Mouse (Mus musculus): ENCODE measurements at regions not wholly inside any gene's neighbourhood (a gene's known extent, or its start where the extent isn't known, plus 50 kb on each side); places are given as distances from the start of the nearest gene placed in this dataset.

DNA sequence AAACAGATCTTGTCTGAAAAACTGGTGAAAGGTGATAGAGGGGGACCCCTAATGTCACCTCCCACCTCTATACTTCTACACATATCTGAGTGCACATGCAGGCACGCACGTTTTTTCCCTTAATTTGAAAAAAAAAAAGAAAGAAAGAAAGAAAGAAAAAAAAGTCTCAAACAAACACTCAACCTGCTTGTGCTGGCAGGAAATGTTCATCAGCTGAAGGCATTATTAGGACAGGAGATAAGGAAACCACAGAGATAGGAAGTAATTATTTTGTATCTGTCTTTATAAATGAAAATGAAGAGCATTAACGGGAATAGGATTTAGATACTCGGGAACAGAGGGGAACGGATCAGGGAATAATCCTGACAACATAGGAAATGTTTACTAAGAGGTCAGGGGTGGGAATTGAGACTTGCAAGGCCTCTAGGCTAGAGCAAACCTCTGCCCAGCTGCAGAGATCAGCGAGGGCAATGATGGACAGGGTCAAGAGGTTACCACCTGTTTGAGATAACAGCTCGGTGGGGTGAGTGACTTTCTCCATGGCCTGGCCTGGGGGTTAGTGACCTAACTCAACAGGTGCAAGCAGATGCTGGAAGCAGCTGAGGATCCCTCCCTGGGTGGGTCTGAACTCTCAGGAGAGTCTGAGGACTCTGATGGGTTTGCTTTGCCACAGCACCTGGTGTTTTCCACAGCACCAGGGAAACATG is 129.7 kb upstream of the Cadm1 start:
- Histone ChIP-seq H3K4me1 (ENCODE audit: control insufficient read depth, insufficient read depth, low read length) (peaks cover 13% of the 10 kb centered on the region), H3K4me2 (no peak overlapping the region), H3K9ac (ENCODE audit: low read length) (no peak overlapping the region), H3K9me3 (ENCODE audit: control insufficient read depth, low read length) (no peaks in the 10 kb centered on the region), H3K27ac (ENCODE audit: low read depth, low read length) (no peak overlapping the region), H3K4me3 (ENCODE audit: low read depth, low read length) (no peak overlapping the region), H3K36me3 (ENCODE audit: control insufficient read depth, insufficient read depth, low read length) (no peaks in the 10 kb centered on the region), H3K27me3 (ENCODE audit: control insufficient read depth, insufficient read depth, low read length) (no peaks in the 10 kb centered on the region; the same call in 1 of the 2 replicates)
- WGBS, result 31% methylated on average over 7 of the region's 7 CpGs
- DNase-seq (ENCODE audit: low spot score, missing footprints) (no peak), ATAC-seq (ENCODE audit: low FRiP score) (no peak)

DNA sequence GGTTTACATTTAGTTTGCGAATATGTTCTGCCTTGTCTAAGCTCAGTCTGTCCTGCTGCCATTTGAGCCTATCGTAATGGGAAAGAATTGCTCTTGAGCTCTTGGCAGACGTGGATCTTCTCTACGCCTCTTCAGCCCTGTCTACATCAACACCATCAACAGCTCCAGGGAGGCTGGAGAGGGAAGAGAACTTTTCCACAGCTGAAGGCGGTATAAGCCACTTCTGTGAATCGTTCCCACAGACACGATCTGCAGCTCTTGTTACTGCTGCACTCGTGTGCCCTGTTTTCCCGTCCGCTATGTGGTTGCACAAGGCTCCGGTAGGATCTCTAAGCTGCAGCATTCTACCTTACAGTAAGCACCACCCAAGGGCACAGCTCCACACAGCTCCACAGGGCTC is 128.5 kb upstream of the Cadm1 start:
- no peaks in the 10 kb centered on the region; the same call in 1 of the 2 replicates for H3K27me3 ChIP-seq (ENCODE audit: control insufficient read depth, insufficient read depth, low read length)
- H3K9ac ChIP-seq (ENCODE audit: low read length), result no peak overlapping the region
- H3K4me3 ChIP-seq (ENCODE audit: low read depth, low read length), result no peak overlapping the region
- no peaks in the 10 kb centered on the region for H3K9me3 ChIP-seq (ENCODE audit: control insufficient read depth, low read length)
- H3K4me2 ChIP-seq, result no peak overlapping the region
- no peak overlapping the region for H3K27ac ChIP-seq (ENCODE audit: low read depth, low read length)
- DNase-seq (ENCODE audit: low spot score, missing footprints) (no peak), ATAC-seq (ENCODE audit: low FRiP score) (no peak)
- 85% methylated on average over 11 of the region's 11 CpGs for WGBS
- no peaks in the 10 kb centered on the region for H3K36me3 ChIP-seq (ENCODE audit: control insufficient read depth, insufficient read depth, low read length)
- peaks cover 13% of the 10 kb centered on the region for H3K4me1 ChIP-seq (ENCODE audit: control insufficient read depth, insufficient read depth, low read length)

DNA sequence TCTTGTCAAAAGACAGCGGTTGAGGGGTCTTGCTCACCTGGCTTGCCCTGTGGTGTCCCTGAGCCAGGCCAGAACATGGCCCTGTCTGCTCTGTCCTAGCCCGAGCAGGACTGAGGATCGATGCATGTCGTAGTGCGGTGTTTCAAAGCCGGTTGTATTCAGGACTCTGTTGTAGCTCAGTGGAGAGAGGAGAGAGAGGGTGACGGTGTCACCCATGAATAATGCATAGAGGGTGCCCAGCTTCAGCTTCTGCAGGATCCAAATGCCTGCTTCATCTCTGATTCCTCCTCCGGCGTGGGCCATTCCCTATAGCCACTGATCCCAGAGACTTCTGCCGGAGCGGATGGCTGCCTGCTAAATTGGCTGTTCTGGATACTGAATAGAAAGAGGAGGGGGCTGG is 126.7 kb upstream of the Cadm1 start:
- Histone ChIP-seq H3K36me3 (ENCODE audit: control insufficient read depth, insufficient read depth, low read length) (no peaks in the 10 kb centered on the region), H3K27ac (ENCODE audit: low read depth, low read length) (no peak overlapping the region), H3K9ac (ENCODE audit: low read length) (0 out of 2 replicates have a peak overlapping the region, but pooled peaks have one; percentile 9), H3K27me3 (ENCODE audit: control insufficient read depth, insufficient read depth, low read length) (no peaks in the 10 kb centered on the region; the same call in none of the 2 replicates), H3K4me3 (ENCODE audit: low read depth, low read length) (no peak overlapping the region), H3K4me1 (ENCODE audit: control insufficient read depth, insufficient read depth, low read length) (peaks cover 13% of the 10 kb centered on the region), H3K4me2 (no peak overlapping the region), H3K9me3 (ENCODE audit: control insufficient read depth, low read length) (no peaks in the 10 kb centered on the region)
- DNase-seq (ENCODE audit: low spot score, missing footprints) (peak; percentile 89), ATAC-seq (ENCODE audit: low FRiP score) (0 out of 2 replicates have a peak, but pooled peaks have one; percentile 22)
- 49% methylated on average over 11 of the region's 11 CpGs for WGBS

DNA sequence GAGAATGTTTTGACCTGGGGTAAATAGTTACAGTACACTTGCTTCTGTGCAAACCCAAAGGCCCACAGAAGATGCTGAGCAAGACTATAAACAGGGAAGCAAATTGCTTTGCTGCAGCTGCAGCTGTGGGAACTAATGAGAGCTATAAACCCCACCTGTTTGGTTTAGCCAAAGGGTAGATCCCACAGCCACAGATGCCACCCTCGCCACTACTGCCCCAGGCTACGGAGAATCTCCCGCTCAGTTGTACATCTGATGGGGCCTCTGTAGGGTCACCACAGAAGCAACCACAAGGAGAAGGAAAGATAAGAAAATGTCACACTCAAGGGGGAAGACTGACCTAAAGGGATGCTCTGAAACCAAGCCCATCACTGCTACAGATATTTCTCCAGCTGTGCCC is 125.2 kb upstream of the Cadm1 start:
- Histone ChIP-seq H3K27ac (ENCODE audit: low read depth, low read length) (no peak overlapping the region), H3K27me3 (ENCODE audit: control insufficient read depth, insufficient read depth, low read length) (peaks cover 5% of the 10 kb centered on the region)
- no peak for DNase-seq (ENCODE audit: low spot score, missing footprints)

DNA sequence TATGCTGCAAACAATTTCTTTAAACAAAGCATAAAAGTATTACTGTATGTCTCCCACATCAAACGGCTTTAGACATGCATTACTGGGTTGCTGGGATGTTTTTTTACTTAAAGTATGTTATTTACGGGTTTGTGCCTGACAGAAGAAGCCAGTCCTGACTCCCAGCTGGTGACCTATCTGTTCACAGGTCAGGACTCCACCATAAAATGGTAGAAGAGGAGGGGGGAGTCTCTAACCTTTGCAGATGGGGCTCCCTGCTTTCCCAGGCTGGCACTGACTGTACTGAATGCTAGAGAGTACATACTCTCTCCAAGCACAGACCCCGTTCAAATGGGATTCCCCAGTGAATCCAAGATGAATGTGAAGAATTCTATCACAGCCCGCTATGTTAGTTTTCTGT is 124.4 kb upstream of the Cadm1 start:
- no peaks in the 10 kb centered on the region for H3K9me3 ChIP-seq (ENCODE audit: control insufficient read depth, low read length)
- H3K9ac ChIP-seq (ENCODE audit: low read length), result no peak overlapping the region
- H3K27ac ChIP-seq (ENCODE audit: low read depth, low read length), result no peak overlapping the region
- H3K4me1 ChIP-seq (ENCODE audit: control insufficient read depth, insufficient read depth, low read length), result peaks cover 11% of the 10 kb centered on the region
- no peak overlapping the region for H3K4me2 ChIP-seq
- ATAC-seq (ENCODE audit: low FRiP score) (no peak), DNase-seq (ENCODE audit: low spot score, missing footprints) (no peak)
- WGBS, result 69% methylated on average over 4 of the region's 4 CpGs
- H3K27me3 ChIP-seq (ENCODE audit: control insufficient read depth, insufficient read depth, low read length), result peaks cover 5% of the 10 kb centered on the region
- H3K4me3 ChIP-seq (ENCODE audit: low read depth, low read length), result no peak overlapping the region
- H3K36me3 ChIP-seq (ENCODE audit: control insufficient read depth, insufficient read depth, low read length), result no peaks in the 10 kb centered on the region

More for the DNA sequence above, 125.2 kb upstream of the Cadm1 start:
- 87% methylated on average over 3 of the region's 3 CpGs for WGBS
- H3K4me3 ChIP-seq (ENCODE audit: low read depth, low read length), result no peak overlapping the region
- no peaks in the 10 kb centered on the region for H3K9me3 ChIP-seq (ENCODE audit: control insufficient read depth, low read length)
- no peak overlapping the region for H3K9ac ChIP-seq (ENCODE audit: low read length)
- no peak for ATAC-seq (ENCODE audit: low FRiP score)
- peaks cover 13% of the 10 kb centered on the region for H3K4me1 ChIP-seq (ENCODE audit: control insufficient read depth, insufficient read depth, low read length)
- no peaks in the 10 kb centered on the region for H3K36me3 ChIP-seq (ENCODE audit: control insufficient read depth, insufficient read depth, low read length)
- H3K4me2 ChIP-seq, result no peak overlapping the region

DNA sequence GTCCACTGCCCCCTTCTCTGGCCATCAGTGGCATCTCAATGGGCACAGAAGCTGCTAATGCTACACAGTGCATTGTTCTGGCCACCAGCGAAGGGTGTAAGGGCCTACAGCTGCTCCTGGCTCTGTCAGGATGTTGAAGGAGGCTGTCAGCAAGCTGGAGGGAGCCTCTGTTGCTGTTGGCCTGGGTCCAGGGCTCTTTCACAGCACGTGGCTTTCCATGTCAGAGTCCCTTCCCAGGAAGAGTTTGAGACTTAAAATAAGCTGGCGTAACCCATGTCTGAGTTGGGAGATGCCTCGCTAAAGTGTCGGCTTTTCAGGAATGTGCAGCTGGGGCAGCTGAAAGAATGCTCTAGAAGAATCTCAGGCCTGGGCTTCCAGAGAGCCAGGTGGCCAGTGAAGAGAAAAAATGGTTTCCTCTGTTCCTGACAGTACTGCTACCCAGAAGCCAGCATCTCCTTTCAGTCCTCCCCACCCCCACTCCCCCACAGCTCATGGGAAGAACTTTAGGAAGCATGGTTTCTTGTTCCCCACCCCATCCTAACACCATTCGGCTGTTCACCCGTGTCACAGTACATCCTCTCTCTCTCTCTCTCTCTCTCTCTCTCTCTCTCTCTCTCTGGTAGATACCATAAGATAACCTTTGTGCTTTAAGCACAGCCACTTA is 122.8 kb upstream of the Cadm1 start:
- H3K4me3 ChIP-seq (ENCODE audit: low read depth, low read length), result no peak overlapping the region
- H3K4me2 ChIP-seq, result no peak overlapping the region
- H3K9me3 ChIP-seq (ENCODE audit: control insufficient read depth, low read length), result no peaks in the 10 kb centered on the region
- DNase-seq (ENCODE audit: low spot score, missing footprints), result no peak
- no peak overlapping the region for H3K27ac ChIP-seq (ENCODE audit: low read depth, low read length)
- WGBS, result 67% methylated on average over 7 of the region's 7 CpGs
- no peaks in the 10 kb centered on the region for H3K36me3 ChIP-seq (ENCODE audit: control insufficient read depth, insufficient read depth, low read length)
- peaks cover 9% of the 10 kb centered on the region for H3K4me1 ChIP-seq (ENCODE audit: control insufficient read depth, insufficient read depth, low read length)
- ATAC-seq (ENCODE audit: low FRiP score), result no peak
- H3K27me3 ChIP-seq (ENCODE audit: control insufficient read depth, insufficient read depth, low read length), result peaks cover 9% of the 10 kb centered on the region
- H3K9ac ChIP-seq (ENCODE audit: low read length), result no peak overlapping the region

DNA sequence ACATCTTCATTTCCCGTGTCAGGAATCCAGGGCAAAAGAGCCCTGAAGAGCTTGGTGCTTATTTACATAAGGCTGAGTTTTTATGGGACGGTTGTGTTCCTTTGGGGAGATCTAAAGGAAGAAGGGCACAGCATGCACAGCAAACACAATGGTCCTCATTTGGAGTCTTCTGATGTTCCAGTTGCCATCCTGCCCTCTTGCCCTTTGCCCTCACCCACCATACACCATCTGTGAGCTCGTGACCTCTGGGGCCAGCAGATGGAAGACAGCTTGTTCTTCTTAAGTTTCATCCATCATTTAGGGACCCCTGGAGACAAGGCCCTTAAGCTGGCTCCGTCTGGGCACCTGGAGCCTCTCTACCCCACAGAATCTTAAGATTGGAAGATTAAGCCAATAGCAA is 121.9 kb upstream of the Cadm1 start:
- DNase-seq (ENCODE audit: low spot score, missing footprints), result no peak

DNA sequence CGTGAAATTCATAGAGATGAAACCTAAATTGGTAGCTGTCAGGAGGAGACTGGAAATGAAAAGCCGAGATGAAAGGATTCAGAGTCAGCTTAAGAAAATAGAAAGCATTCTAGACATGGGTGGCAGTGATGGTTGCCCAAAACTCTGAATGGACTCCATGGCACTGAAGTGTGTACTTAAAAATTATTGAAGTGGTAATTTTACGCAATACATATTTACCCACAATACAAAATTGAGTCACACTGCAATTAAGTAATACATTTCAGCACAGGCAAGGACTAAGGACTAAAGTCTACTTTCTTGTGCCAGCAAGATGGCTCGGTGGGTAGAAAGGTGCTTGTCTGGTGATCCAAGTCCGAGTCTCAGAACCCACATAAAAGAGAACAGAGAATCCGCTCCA is 120.4 kb upstream of the Cadm1 start:
- Histone ChIP-seq H3K36me3 (ENCODE audit: control insufficient read depth, insufficient read depth, low read length) (no peaks in the 10 kb centered on the region), H3K9me3 (ENCODE audit: control insufficient read depth, low read length) (no peaks in the 10 kb centered on the region), H3K9ac (ENCODE audit: low read length) (no peak overlapping the region), H3K27ac (ENCODE audit: low read depth, low read length) (no peak overlapping the region), H3K4me2 (no peak overlapping the region), H3K4me3 (ENCODE audit: low read depth, low read length) (no peak overlapping the region), H3K4me1 (ENCODE audit: control insufficient read depth, insufficient read depth, low read length) (no peaks in the 10 kb centered on the region; the same call in 1 of the 2 replicates), H3K27me3 (ENCODE audit: control insufficient read depth, insufficient read depth, low read length) (peaks cover 12% of the 10 kb centered on the region)
- DNase-seq (ENCODE audit: low spot score, missing footprints) (no peak), ATAC-seq (ENCODE audit: low FRiP score) (no peak)
- 90% methylated on average over 6 of the region's 6 CpGs for WGBS

More for the DNA sequence above, 121.9 kb upstream of the Cadm1 start:
- no peaks in the 10 kb centered on the region for H3K9me3 ChIP-seq (ENCODE audit: control insufficient read depth, low read length)
- ATAC-seq (ENCODE audit: low FRiP score), result no peak
- peaks cover 9% of the 10 kb centered on the region for H3K27me3 ChIP-seq (ENCODE audit: control insufficient read depth, insufficient read depth, low read length)
- H3K4me1 ChIP-seq (ENCODE audit: control insufficient read depth, insufficient read depth, low read length), result peaks cover 9% of the 10 kb centered on the region
- no peak overlapping the region for H3K27ac ChIP-seq (ENCODE audit: low read depth, low read length)
- H3K36me3 ChIP-seq (ENCODE audit: control insufficient read depth, insufficient read depth, low read length), result no peaks in the 10 kb centered on the region
- no peak overlapping the region for H3K4me3 ChIP-seq (ENCODE audit: low read depth, low read length)
- H3K9ac ChIP-seq (ENCODE audit: low read length), result no peak overlapping the region
- 15% methylated on average over 4 of the region's 4 CpGs for WGBS
- no peak overlapping the region for H3K4me2 ChIP-seq

DNA sequence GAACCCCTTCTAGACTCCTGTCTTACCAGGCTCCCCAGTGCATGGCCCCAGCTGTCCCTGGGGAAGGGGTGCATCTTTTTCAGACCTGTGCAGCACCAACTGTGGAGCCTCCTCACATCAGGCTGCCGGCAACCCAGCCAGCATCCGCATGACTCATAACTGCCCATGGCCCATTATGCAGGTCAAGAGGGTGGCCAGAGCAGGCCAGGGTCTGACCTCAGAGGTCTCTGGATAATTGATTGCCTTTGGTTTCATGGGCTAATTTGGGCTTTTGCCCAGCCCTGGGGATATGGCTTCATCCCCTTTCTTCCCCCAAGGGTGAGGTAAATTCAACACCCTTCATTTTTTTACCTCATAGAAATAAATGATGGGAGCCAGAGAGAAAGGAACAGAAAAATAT is 117.2 kb upstream of the Cadm1 start:
- H3K36me3 ChIP-seq (ENCODE audit: control insufficient read depth, insufficient read depth, low read length), result no peaks in the 10 kb centered on the region
- H3K4me2 ChIP-seq, result no peak overlapping the region
- 69% methylated on average over 2 of the region's 2 CpGs for WGBS
- no peaks in the 10 kb centered on the region for H3K9me3 ChIP-seq (ENCODE audit: control insufficient read depth, low read length)
- no peak overlapping the region for H3K27ac ChIP-seq (ENCODE audit: low read depth, low read length)
- H3K4me3 ChIP-seq (ENCODE audit: low read depth, low read length), result no peak overlapping the region
- no peak for DNase-seq (ENCODE audit: low spot score, missing footprints)
- H3K4me1 ChIP-seq (ENCODE audit: control insufficient read depth, insufficient read depth, low read length), result peaks cover 3% of the 10 kb centered on the region; the same call in 1 of the 2 replicates
- ATAC-seq (ENCODE audit: low FRiP score), result no peak
- H3K9ac ChIP-seq (ENCODE audit: low read length), result no peak overlapping the region
- peaks cover 12% of the 10 kb centered on the region; the same call in 1 of the 2 replicates for H3K27me3 ChIP-seq (ENCODE audit: control insufficient read depth, insufficient read depth, low read length)

All from midbrain, embryonic 11.5 days (tissue).